In genomic region chr1:64532589-64533470, GRCm38 (mm10) we compare ENCODE assay signal across 7 mouse cellular contexts. TPM values are rescaled to one million over a fixed set of nuclear protein-coding genes. Genes with fewer than 3 reads are reported as not detected.
DNase-seq lines count a peak whose midpoint lies in the region; ATAC-seq lines count a peak whose summit lies in the region.

TSS of gene Creb1 (plus strand) at chr1:64532645.

- H3K27me3 ChIP-seq in embryonic facial prominence, embryonic 11.5 days (ENCODE audit: control insufficient read depth, insufficient read depth, low read length) = no peaks in the 10 kb centered on the region
- no peaks in the 10 kb centered on the region for H3K27me3 ChIP-seq in limb, embryonic 10.5 days (ENCODE audit: low read depth, poor library complexity, severe bottlenecking)
- H3K27me3 ChIP-seq in midbrain, embryonic 13.5 days = no peaks in the 10 kb centered on the region

- WGBS in embryonic facial prominence, embryonic 11.5 days = under 1% methylated on average over 89 of the region's 119 CpGs
- 8% methylated on average over 119 of the region's 119 CpGs for WGBS in limb, embryonic 10.5 days
- WGBS in midbrain, embryonic 13.5 days = under 1% methylated on average over 103 of the region's 119 CpGs

- no peaks in the 10 kb centered on the region; the same call in 1 of the 2 replicates for H3K36me3 ChIP-seq in embryonic facial prominence, embryonic 11.5 days (replicated peaks; ENCODE audit: control insufficient read depth, insufficient read depth, low read depth, low read length)
- H3K36me3 ChIP-seq in limb, embryonic 10.5 days = peaks cover 8% of the 10 kb centered on the region
- H3K36me3 ChIP-seq in midbrain, embryonic 13.5 days = no peaks in the 10 kb centered on the region

- no peaks in the 10 kb centered on the region for H3K4me1 ChIP-seq in embryonic facial prominence, embryonic 11.5 days (ENCODE audit: control insufficient read depth, insufficient read depth, low read length)
- H3K4me1 ChIP-seq in limb, embryonic 10.5 days = peaks cover 16% of the 10 kb centered on the region
- H3K4me1 ChIP-seq in midbrain, embryonic 13.5 days (replicated peaks) = peaks cover 41% of the 10 kb centered on the region

- H3K4me3 ChIP-seq in embryonic facial prominence, embryonic 11.5 days (ENCODE audit: low read depth, low read length) = peak within 1 kb of the TSS; percentile 85
- H3K4me3 ChIP-seq in limb, embryonic 10.5 days = peak within 1 kb of the TSS; percentile 93
- H3K4me3 ChIP-seq in midbrain, embryonic 13.5 days (replicated peaks) = peak within 1 kb of the TSS; percentile 71

- peak; percentile 98 for ATAC-seq in embryonic facial prominence, embryonic 11.5 days (replicated peaks; ENCODE audit: insufficient number of reproducible peaks, low FRiP score, low TSS enrichment, low read depth)
- ATAC-seq in granulocyte monocyte progenitor cell, adult 5-6 weeks (replicated peaks; ENCODE audit: poor library complexity, severe bottlenecking) = peak; percentile 71
- ATAC-seq in midbrain, embryonic 13.5 days = peak; percentile 99

- H3K9me3 ChIP-seq in embryonic facial prominence, embryonic 11.5 days (replicated peaks; ENCODE audit: control insufficient read depth, low read length) = no peaks in the 10 kb centered on the region
- no peaks in the 10 kb centered on the region for H3K9me3 ChIP-seq in limb, embryonic 10.5 days (replicated peaks)
- no peaks in the 10 kb centered on the region for H3K9me3 ChIP-seq in midbrain, embryonic 13.5 days

- peak within 1 kb of the TSS; percentile 56 for H3K4me2 ChIP-seq in embryonic facial prominence, embryonic 11.5 days (ENCODE audit: low read depth, low read length)
- H3K4me2 ChIP-seq in midbrain, embryonic 13.5 days (replicated peaks) = peak within 1 kb of the TSS; percentile 85

- peak; percentile 99 for DNase-seq in adrenal gland, postnatal 14 days
- peak; percentile 98 for DNase-seq in embryonic facial prominence, embryonic 11.5 days (ENCODE audit: low spot score)
- peak; percentile 96 for DNase-seq in kidney, adult 11 months
- peak; percentile 99 for DNase-seq in limb, embryonic 10.5 days (ENCODE audit: low spot score)
- peak; percentile 96 for DNase-seq in spleen, adult 12 weeks (ENCODE audit: low spot score)

- H3K9ac ChIP-seq in embryonic facial prominence, embryonic 11.5 days (replicated peaks; ENCODE audit: low read length) = peak within 1 kb of the TSS; percentile 99
- H3K9ac ChIP-seq in midbrain, embryonic 13.5 days (replicated peaks) = peak within 1 kb of the TSS; percentile 94

- H3K27ac ChIP-seq in embryonic facial prominence, embryonic 11.5 days (replicated peaks; ENCODE audit: low read depth, low read length) = peak within 1 kb of the TSS; percentile 100
- peak within 1 kb of the TSS; percentile 99 for H3K27ac ChIP-seq in limb, embryonic 10.5 days
- peak within 1 kb of the TSS; percentile 100 for H3K27ac ChIP-seq in midbrain, embryonic 13.5 days

RNA-seq across cellular contexts. Expression of gene Creb1, which starts in this region (rescaled TPM):
- 42.1 and 47.9 TPM in 2 replicates for total RNA-seq in adrenal gland, postnatal 14 days (2021)
- 53.9 and 63.8 TPM in 2 replicates for polyA plus RNA-seq in embryonic facial prominence, embryonic 11.5 days (2014; fragmentation: Nextera tagmentation; extraction: Ambion mirVana)
- 60.4 and 73.2 TPM in 2 replicates for total RNA-seq in granulocyte monocyte progenitor cell, adult 5-6 weeks (2014; fragmentation: Nextera tagmentation)
- total RNA-seq in granulocyte monocyte progenitor cell, adult 5-6 weeks (2017) = 65.1 and 74.2 TPM in 2 replicates
- polyA plus RNA-seq in limb, embryonic 10.5 days (2016; fragmentation: Nextera tagmentation; extraction: Ambion mirVana) = 41.8 and 48.6 TPM in 2 replicates
- 44.4 and 48.8 TPM in 2 replicates for polyA plus RNA-seq in midbrain, embryonic 13.5 days (2015; fragmentation: Nextera tagmentation; extraction: Ambion mirVana)

Comparison
In these comparisons a context has a peak if more than half of its experiments do, and no peak if none do; other contexts are left out.
1. Peak in every context shown above with its lines: DNase-seq, ATAC-seq, H3K4me3 ChIP-seq and H3K27ac ChIP-seq.